Mouse (Mus musculus): ENCODE results near the gene Elmod3. TPM values are rescaled to one million over a fixed set of nuclear protein-coding genes. Genes with fewer than 3 reads are reported as not detected.

Elmod3 gene
- polyA plus RNA-seq, 1 experiment = 24.2 TPM

GRCm38 (mm10) chr6:72630961-72631360, 32.7 kb upstream of the Elmod3 start:
- DNase-seq = no peak
- Histone ChIP-seq H3K4me3 (replicated peaks; ENCODE audit: extremely low read depth, low read depth, low read length) (no peak overlapping the region), H3K4me1 (ENCODE audit: control insufficient read depth, insufficient read depth, low read length) (no peaks in the 10 kb centered on the region; the same call in 1 of the 2 replicates)
- TF ChIP-seq CTCF (IDR thresholded peaks at IDR 0.05; ENCODE audit: insufficient read depth, low read length) = no peak
- no peak for TF ChIP-seq POLR2A (IDR thresholded peaks at IDR 0.05; ENCODE audit: borderline replicate concordance, extremely low read depth, low read depth, low read length)
- 87% methylated on average over 14 of the region's 14 CpGs for WGBS

- 73% methylated on average over 2 of the region's 2 CpGs for WGBS
- DNase-seq = no peak
- Histone ChIP-seq H3K4me1 (ENCODE audit: control insufficient read depth, insufficient read depth, low read length) (no peaks in the 10 kb centered on the region), H3K4me3 (replicated peaks; ENCODE audit: extremely low read depth, low read depth, low read length) (no peak overlapping the region)
- TF ChIP-seq CTCF (IDR thresholded peaks at IDR 0.05; ENCODE audit: insufficient read depth, low read length) = no peak
- TF ChIP-seq POLR2A (IDR thresholded peaks at IDR 0.05; ENCODE audit: borderline replicate concordance, extremely low read depth, low read depth, low read length) = no peak
Measured at GRCm38 (mm10) chr6:72630370-72630769, 32.2 kb upstream of the Elmod3 start.

- TF ChIP-seq CTCF (IDR thresholded peaks at IDR 0.05; ENCODE audit: insufficient read depth, low read length) (no peak), POLR2A (IDR thresholded peaks at IDR 0.05; ENCODE audit: borderline replicate concordance, extremely low read depth, low read depth, low read length) (no peak)
- Histone ChIP-seq H3K4me3 (replicated peaks; ENCODE audit: extremely low read depth, low read depth, low read length) (no peak overlapping the region), H3K4me1 (ENCODE audit: control insufficient read depth, insufficient read depth, low read length) (no peaks in the 10 kb centered on the region)
- no peak for DNase-seq
- 83% methylated on average over 16 of the region's 16 CpGs for WGBS
Measured at GRCm38 (mm10) chr6:72627276-72627675, 29.1 kb upstream of the Elmod3 start.

- no peak for DNase-seq
- Histone ChIP-seq H3K4me1 (ENCODE audit: control insufficient read depth, insufficient read depth, low read length) (no peaks in the 10 kb centered on the region), H3K4me3 (replicated peaks; ENCODE audit: extremely low read depth, low read depth, low read length) (no peak overlapping the region)
- TF ChIP-seq POLR2A (IDR thresholded peaks at IDR 0.05; ENCODE audit: borderline replicate concordance, extremely low read depth, low read depth, low read length) = no peak
- TF ChIP-seq CTCF (IDR thresholded peaks at IDR 0.05; ENCODE audit: insufficient read depth, low read length) = no peak
- 86% methylated on average over 7 of the region's 7 CpGs for WGBS
Measured at GRCm38 (mm10) chr6:72626391-72626790, 28.2 kb upstream of the Elmod3 start.

- DNase-seq = no peak
- 70% methylated on average over 8 of the region's 8 CpGs for WGBS
Measured at GRCm38 (mm10) chr6:72623661-72624402, 25.6 kb upstream of the Elmod3 start.

GRCm38 (mm10) chr6:72622917-72623316, 24.7 kb upstream of the Elmod3 start:
- no peak overlapping the region for H3K4me3 ChIP-seq (replicated peaks; ENCODE audit: extremely low read depth, low read depth, low read length)
- TF ChIP-seq CTCF (IDR thresholded peaks at IDR 0.05; ENCODE audit: insufficient read depth, low read length) = no peak
- TF ChIP-seq POLR2A (IDR thresholded peaks at IDR 0.05; ENCODE audit: borderline replicate concordance, extremely low read depth, low read depth, low read length) = no peak
- H3K4me1 ChIP-seq (ENCODE audit: control insufficient read depth, insufficient read depth, low read length) = no peaks in the 10 kb centered on the region
- no peak for DNase-seq
- WGBS = 50% methylated on average over 3 of the region's 3 CpGs

More at GRCm38 (mm10) chr6:72623661-72624402, 25.6 kb upstream of the Elmod3 start:
- TF ChIP-seq CTCF (IDR thresholded peaks at IDR 0.05; ENCODE audit: insufficient read depth, low read length) (no peak), POLR2A (IDR thresholded peaks at IDR 0.05; ENCODE audit: borderline replicate concordance, extremely low read depth, low read depth, low read length) (no peak)
- Histone ChIP-seq H3K4me1 (ENCODE audit: control insufficient read depth, insufficient read depth, low read length) (no peaks in the 10 kb centered on the region), H3K4me3 (replicated peaks; ENCODE audit: extremely low read depth, low read depth, low read length) (no peak overlapping the region)

- no peak for DNase-seq
- Histone ChIP-seq H3K4me1 (ENCODE audit: control insufficient read depth, insufficient read depth, low read length) (no peaks in the 10 kb centered on the region), H3K4me3 (replicated peaks; ENCODE audit: extremely low read depth, low read depth, low read length) (no peak overlapping the region)
- WGBS = 46% methylated on average over 5 of the region's 5 CpGs
- TF ChIP-seq POLR2A (IDR thresholded peaks at IDR 0.05; ENCODE audit: borderline replicate concordance, extremely low read depth, low read depth, low read length) (no peak), CTCF (IDR thresholded peaks at IDR 0.05; ENCODE audit: insufficient read depth, low read length) (no peak)
Measured at GRCm38 (mm10) chr6:72620920-72621319, 22.7 kb upstream of the Elmod3 start.

GRCm38 (mm10) chr6:72619734-72620532, 21.7 kb upstream of the Elmod3 start:
- Histone ChIP-seq H3K4me3 (replicated peaks; ENCODE audit: extremely low read depth, low read depth, low read length) (no peak overlapping the region), H3K4me1 (ENCODE audit: control insufficient read depth, insufficient read depth, low read length) (peaks cover 2% of the 10 kb centered on the region; the same call in 1 of the 2 replicates)
- no peak for TF ChIP-seq POLR2A (IDR thresholded peaks at IDR 0.05; ENCODE audit: borderline replicate concordance, extremely low read depth, low read depth, low read length)
- no peak for TF ChIP-seq CTCF (IDR thresholded peaks at IDR 0.05; ENCODE audit: insufficient read depth, low read length)
- no peak for DNase-seq
- 16% methylated on average over 12 of the region's 12 CpGs for WGBS

GRCm38 (mm10) chr6:72616643-72617288, 18.6 kb upstream of the Elmod3 start, which contains the start of gene Tgoln1:
Gene Tgoln1, minus strand, starts transcription at chr6:72617000.
- 0% methylated on average over 41 of the region's 41 CpGs for WGBS
- DNase-seq = peak; percentile 93
- H3K4me1 ChIP-seq (ENCODE audit: control insufficient read depth, insufficient read depth, low read length) = peaks cover 5% of the 10 kb centered on the region; the same call in 1 of the 2 replicates
- peak within 1 kb of the TSS; percentile 92 for H3K4me3 ChIP-seq (replicated peaks; ENCODE audit: extremely low read depth, low read depth, low read length)
- TF ChIP-seq CTCF (IDR thresholded peaks at IDR 0.05; ENCODE audit: insufficient read depth, low read length) (no peak), POLR2A (IDR thresholded peaks at IDR 0.05; ENCODE audit: borderline replicate concordance, extremely low read depth, low read depth, low read length) (peak; percentile 98; the same call in 1 of the 2 replicates)

Data from lung, adult 2 months (tissue).